Comparison of ENCODE assay signal across 10 mouse cellular contexts in the genomic region with DNA sequence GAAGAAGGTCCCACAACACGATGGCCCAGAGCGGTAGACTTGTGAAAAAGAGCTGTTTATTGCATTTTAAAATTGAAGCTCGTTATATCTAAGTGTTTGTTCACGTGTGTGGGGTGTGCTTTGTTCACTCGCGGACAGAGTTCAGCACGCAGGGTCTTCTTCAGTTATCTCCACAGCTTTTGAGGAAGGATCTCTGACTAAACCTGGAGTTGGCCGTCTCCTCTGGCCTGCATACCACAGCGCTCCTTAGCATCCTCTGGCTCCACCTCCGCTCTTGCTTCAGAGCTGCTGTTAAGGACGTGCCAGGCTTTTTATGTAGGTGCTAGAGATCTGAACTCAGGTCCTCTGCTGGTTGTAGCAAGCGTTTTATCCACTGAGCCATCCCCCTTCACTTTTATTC. TPM values are rescaled to one million over a fixed set of nuclear protein-coding genes. Genes with fewer than 3 reads are reported as not detected.
DNase-seq lines count a peak whose midpoint lies in the region; ATAC-seq lines count a peak whose summit lies in the region.
"Had no signal": no experiment of that assay in that cellular context is flagged by ENCODE, and none has a peak within 500 bp of the region (broad histone marks: within the 10 kb centered on the region; RNA-seq: fewer than 3 reads in every experiment).

No protein-coding gene starts in this region.

- H3K36me3 ChIP-seq in kidney, embryonic 15.5 days = no peaks in the 10 kb centered on the region
- no peaks in the 10 kb centered on the region for H3K36me3 ChIP-seq in limb, embryonic 11.5 days (ENCODE audit: control insufficient read depth, insufficient read depth, low read length)
- H3K36me3 ChIP-seq in midbrain, embryonic 14.5 days (ENCODE audit: control insufficient read depth, insufficient read depth, low read length) = no peaks in the 10 kb centered on the region
- H3K36me3 ChIP-seq: hindbrain, embryonic 15.5 days had no signal

- peaks cover 27% of the 10 kb centered on the region for H3K4me1 ChIP-seq in kidney, embryonic 15.5 days
- H3K4me1 ChIP-seq in limb, embryonic 11.5 days (ENCODE audit: control insufficient read depth, insufficient read depth, low read length) = peaks cover 11% of the 10 kb centered on the region
- peaks cover 14% of the 10 kb centered on the region for H3K4me1 ChIP-seq in midbrain, embryonic 14.5 days (ENCODE audit: control insufficient read depth, insufficient read depth, low read length)

- no peak overlapping the region for H3K4me3 ChIP-seq in kidney, embryonic 15.5 days (replicated peaks)
- no peak overlapping the region for H3K4me3 ChIP-seq in limb, embryonic 11.5 days (ENCODE audit: low read depth, low read length)
- H3K4me3 ChIP-seq in midbrain, embryonic 14.5 days (replicated peaks; ENCODE audit: low read depth, low read length) = no peak overlapping the region
- H3K4me3 ChIP-seq: hindbrain, embryonic 15.5 days; left cerebral cortex, adult 2 months had no signal

- H3K9ac ChIP-seq in kidney, embryonic 15.5 days = no peak overlapping the region
- no peak overlapping the region for H3K9ac ChIP-seq in limb, embryonic 11.5 days (ENCODE audit: low read length)
- no peak overlapping the region for H3K9ac ChIP-seq in midbrain, embryonic 14.5 days (replicated peaks; ENCODE audit: low read length)
- H3K9ac ChIP-seq: hindbrain, embryonic 15.5 days had no signal

- peaks cover 8% of the 10 kb centered on the region; the same call in 1 of the 2 replicates for H3K27me3 ChIP-seq in kidney, embryonic 15.5 days
- 0 out of 2 replicates have a peak, but pooled peaks cover 4% of the 10 kb centered on the region for H3K27me3 ChIP-seq in limb, embryonic 11.5 days (ENCODE audit: control insufficient read depth, insufficient read depth, low read length)
- H3K27me3 ChIP-seq in midbrain, embryonic 14.5 days (ENCODE audit: control insufficient read depth, insufficient read depth, low read length) = peaks cover 15% of the 10 kb centered on the region

- 17% methylated on average over 12 of the region's 12 CpGs for WGBS in kidney, embryonic 15.5 days
- 17% methylated on average over 12 of the region's 12 CpGs for WGBS in limb, embryonic 11.5 days
- WGBS in midbrain, embryonic 14.5 days = 32% methylated on average over 12 of the region's 12 CpGs

- DNase-seq in kidney, adult 11 months = no peak
- no peak for DNase-seq in limb, embryonic 11.5 days (ENCODE audit: low spot score)
- DNase-seq in midbrain, embryonic 14.5 days = no peak
- no peak for DNase-seq in cerebellum, postnatal 25 days
- DNase-seq in right cerebral cortex, postnatal 36 days (ENCODE audit: low spot score in 2 of 2) = no peak
- no peak for DNase-seq in urinary bladder, postnatal 14 days (ENCODE audit: low spot score)

- H3K9me3 ChIP-seq in kidney, embryonic 15.5 days (replicated peaks) = no peaks in the 10 kb centered on the region
- no peaks in the 10 kb centered on the region for H3K9me3 ChIP-seq in limb, embryonic 11.5 days (ENCODE audit: control insufficient read depth, low read length)
- no peaks in the 10 kb centered on the region for H3K9me3 ChIP-seq in midbrain, embryonic 14.5 days (ENCODE audit: control insufficient read depth, low read length)
- H3K9me3 ChIP-seq: hindbrain, embryonic 15.5 days had no signal

- H3K4me2 ChIP-seq in kidney, embryonic 15.5 days = peak overlapping the region; percentile 48
- peak overlapping the region; percentile 16; the same call in 1 of the 2 replicates for H3K4me2 ChIP-seq in limb, embryonic 11.5 days (ENCODE audit: low read depth, severe bottlenecking)
- peak overlapping the region; percentile 21 for H3K4me2 ChIP-seq in midbrain, embryonic 14.5 days (ENCODE audit: low read length)

- no peak for ATAC-seq in kidney, embryonic 15.5 days (replicated peaks; ENCODE audit: low FRiP score)
- ATAC-seq in granulocyte monocyte progenitor cell, adult 5-6 weeks (replicated peaks; ENCODE audit: poor library complexity, severe bottlenecking) = peak; percentile 48
- ATAC-seq in limb, embryonic 11.5 days (ENCODE audit: insufficient number of reproducible peaks, low FRiP score, low TSS enrichment, low read depth) = no peak
- no peak for ATAC-seq in midbrain, embryonic 14.5 days (ENCODE audit: low FRiP score, low TSS enrichment)

- H3K27ac ChIP-seq in kidney, embryonic 15.5 days = peak overlapping the region; percentile 79
- H3K27ac ChIP-seq in limb, embryonic 11.5 days (replicated peaks; ENCODE audit: low read depth, low read length) = no peak overlapping the region
- H3K27ac ChIP-seq in midbrain, embryonic 14.5 days (replicated peaks; ENCODE audit: low read depth, low read length) = no peak overlapping the region
- H3K27ac ChIP-seq: hindbrain, embryonic 15.5 days; left cerebral cortex, adult 2 months had no signal

RNA-seq across cellular contexts. Expression of a gene that starts 52.9 kb away (rescaled TPM):
- 108 and 110 TPM in 2 replicates for polyA plus RNA-seq in kidney, embryonic 15.5 days (2015; fragmentation: Nextera tagmentation; extraction: Ambion mirVana)
- total RNA-seq in granulocyte monocyte progenitor cell, adult 5-6 weeks (2014; fragmentation: Nextera tagmentation) = 109 and 110 TPM in 2 replicates
- 86.0 and 94.1 TPM in 2 replicates for total RNA-seq in granulocyte monocyte progenitor cell, adult 5-6 weeks (2017)
- polyA plus RNA-seq in limb, embryonic 11.5 days (2014; fragmentation: Nextera tagmentation; extraction: Ambion mirVana) = 65.6 and 73.6 TPM in 2 replicates
- 109 and 112 TPM in 2 replicates for polyA plus RNA-seq in midbrain, embryonic 14.5 days (2014; fragmentation: Nextera tagmentation; extraction: Ambion mirVana)
